Mouse (Mus musculus) liver, embryonic 15.5 days (tissue): Measurements from ENCODE around the gene Zfp180. TPM values are rescaled to one million over a fixed set of nuclear protein-coding genes. Genes with fewer than 3 reads are reported as not detected.
"Not testable (repeated sequence)": the region's sequence is repeated elsewhere in the genome, so short reads cannot be mapped to it uniquely, and the experiment has no call there.

ENCODE experiments used
- ATAC-seq: fragments of 200-750 bp; cut with Nextera tagmentation; 2 replicates; pipeline ENCODE4 v1.8.0; 2017; ENCODE audit warnings: moderate number of reproducible peaks, mild to moderate bottlenecking, moderate library complexity; ENCODE audit not compliant: insufficient read depth
- H3K27ac ChIP-seq: fragments of 300-500 bp; sonication (generic); replicated peaks from 2 replicates; pipeline ENCODE4 v1.5.1; 2015; ENCODE audit warnings: mild to moderate bottlenecking, inconsistent platforms
- H3K27me3 ChIP-seq: fragments of 300-500 bp; sonication (generic); 2 replicates; pipeline ENCODE4 v1.6.1; 2015; ENCODE audit warnings: mild to moderate bottlenecking, inconsistent platforms
- H3K36me3 ChIP-seq: fragments of 300-500 bp; sonication (generic); replicated peaks from 2 replicates; pipeline ENCODE4 v1.6.1; 2015; ENCODE audit warnings: moderate library complexity, mild to moderate bottlenecking, inconsistent platforms
- H3K4me1 ChIP-seq: fragments of 300-500 bp; sonication (generic); replicated peaks from 2 replicates; pipeline ENCODE4 v1.6.1; 2015; ENCODE audit warnings: inconsistent platforms
- H3K4me2 ChIP-seq: fragments of 300-500 bp; sonication (generic); 2 replicates; pipeline ENCODE4 v1.6.1; 2015; ENCODE audit warnings: moderate library complexity, mild to moderate bottlenecking, inconsistent platforms
- H3K4me3 ChIP-seq: fragments of 300-500 bp; sonication (generic); replicated peaks from 2 replicates; pipeline ENCODE4 v1.5.1; 2015; ENCODE audit warnings: mild to moderate bottlenecking, inconsistent platforms
- H3K9ac ChIP-seq: fragments of 300-500 bp; sonication (generic); 2 replicates; pipeline ENCODE4 v1.6.1; 2015; ENCODE audit warnings: moderate library complexity, mild to moderate bottlenecking, inconsistent platforms
- H3K9me3 ChIP-seq: fragments of 300-500 bp; sonication (generic); replicated peaks from 2 replicates; pipeline ENCODE4 v1.6.1; 2016; ENCODE audit warnings: inconsistent platforms
- WGBS: fragments of 180-500 bp; shearing (Covaris S2); methylation state at CpG from one replicate; pipeline ENCODE4 v1.1.7; 2015; ENCODE audit warnings: mixed read lengths; ENCODE audit not compliant: insufficient replicate concordance; 5-methylcytosine and 5-hydroxymethylcytosine counted together
- polyA plus RNA-seq: library from polyadenylated mRNA; unstranded; fragments of >200 nt; fragmentation: Nextera tagmentation; extraction: Ambion mirVana; gene quantifications from 2 replicates; pipeline ENCODE4 v1.2.1, GENCODE M21; 2015

The Zfp180 gene
- polyA plus RNA-seq, result 8.0 and 9.7 TPM in 2 replicates

DNA sequence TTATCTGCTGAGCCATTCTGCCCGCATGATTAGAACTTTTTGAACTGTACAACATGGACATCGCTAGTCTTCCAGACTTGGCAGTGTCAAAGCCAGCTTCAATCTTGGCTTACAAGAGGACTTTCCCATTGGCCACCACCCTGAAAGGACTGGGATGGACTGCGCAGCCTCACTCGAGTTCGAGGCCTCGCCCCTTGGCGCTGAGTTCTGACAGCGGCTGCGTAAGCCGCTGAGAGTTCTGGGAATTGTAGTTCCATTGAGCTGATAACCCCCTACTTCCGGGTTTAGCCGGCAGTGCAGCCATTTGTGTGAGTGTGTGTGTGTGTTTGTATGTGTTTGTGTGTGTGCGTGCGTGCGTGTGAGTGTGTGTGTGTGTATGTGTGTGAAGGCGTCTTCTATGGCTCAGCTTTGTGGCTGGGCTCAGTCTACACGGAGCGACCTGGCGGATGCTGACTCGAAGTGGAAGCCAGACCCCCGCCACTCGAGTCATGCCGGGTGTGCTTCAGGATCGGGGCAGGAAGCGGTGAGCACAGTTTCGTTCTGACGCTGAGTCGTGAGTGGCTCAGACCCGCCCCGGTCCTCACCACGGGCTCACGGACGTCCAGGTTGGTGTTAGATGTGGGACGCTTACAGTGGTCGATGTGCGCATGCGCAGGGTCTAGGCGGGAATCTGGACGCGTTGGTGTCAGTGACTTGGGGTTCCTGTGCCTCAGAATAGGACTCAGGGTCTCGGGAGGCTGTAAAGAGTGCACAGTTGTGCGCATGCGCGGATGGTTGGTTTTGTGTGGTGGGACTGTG, at the start of gene Zfp180:
TSS of gene Zfp180 (plus strand) at position 291 of the 798 bp plus-strand sequence.
- Histone ChIP-seq H3K4me3 (peak within 1 kb of the TSS; percentile 71), H3K9ac (peak within 1 kb of the TSS; percentile 71), H3K4me2 (peak within 1 kb of the TSS; percentile 89), H3K27ac (peak within 1 kb of the TSS; percentile 88), H3K27me3 (no peaks in the 10 kb centered on the region; the same call in 1 of the 2 replicates), H3K36me3 (peaks cover 16% of the 10 kb centered on the region), H3K4me1 (peaks cover 29% of the 10 kb centered on the region), H3K9me3 (no peaks in the 10 kb centered on the region)
- ATAC-seq, result peak; percentile 96
- WGBS, result 14% methylated on average over 44 of the region's 44 CpGs

DNA sequence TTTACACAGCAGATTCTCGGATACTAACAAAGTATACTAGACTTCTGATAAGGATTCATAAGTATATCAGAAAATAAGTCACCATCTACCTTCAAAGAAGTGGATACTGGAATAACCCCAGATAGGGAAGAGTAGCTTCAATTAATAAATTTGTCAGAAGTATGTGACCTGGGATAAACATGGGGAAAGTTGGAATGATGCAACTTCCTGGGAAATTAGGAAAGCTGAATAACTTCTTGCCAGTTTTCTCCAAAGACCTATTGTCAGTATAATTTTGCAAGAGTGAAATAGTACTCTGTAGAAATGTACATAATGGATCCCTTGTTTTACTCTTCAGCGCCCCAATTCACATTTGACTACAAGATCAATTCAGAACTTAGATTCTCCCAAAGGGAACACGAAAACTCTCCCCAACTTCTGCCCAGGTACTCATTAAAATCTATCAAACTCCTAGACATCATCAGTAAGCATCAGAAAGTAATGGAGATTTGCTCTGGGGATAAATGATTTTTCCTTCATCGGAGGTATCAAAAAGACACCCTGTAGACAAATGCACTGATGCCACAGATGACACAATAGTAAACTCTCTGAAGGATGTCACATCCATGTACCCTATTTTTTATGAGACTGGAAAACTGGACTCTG, 28.9 kb upstream of the Zfp180 start, which contains the start of gene Vmn1r183:
TSS of gene Vmn1r183 (plus strand) at position 595 of the 645 bp plus-strand sequence.
- Histone ChIP-seq H3K4me1 (no peaks in the 10 kb centered on the region), H3K36me3 (no peaks in the 10 kb centered on the region), H3K9me3 (no peaks in the 10 kb centered on the region), H3K27ac (no peak within 1 kb of the TSS), H3K4me2 (no peak within 1 kb of the TSS), H3K4me3 (no peak within 1 kb of the TSS), H3K9ac (no peak within 1 kb of the TSS), H3K27me3 (no peaks in the 10 kb centered on the region)
- ATAC-seq, result no peak
- 55% methylated on average over 4 of the region's 4 CpGs for WGBS

DNA sequence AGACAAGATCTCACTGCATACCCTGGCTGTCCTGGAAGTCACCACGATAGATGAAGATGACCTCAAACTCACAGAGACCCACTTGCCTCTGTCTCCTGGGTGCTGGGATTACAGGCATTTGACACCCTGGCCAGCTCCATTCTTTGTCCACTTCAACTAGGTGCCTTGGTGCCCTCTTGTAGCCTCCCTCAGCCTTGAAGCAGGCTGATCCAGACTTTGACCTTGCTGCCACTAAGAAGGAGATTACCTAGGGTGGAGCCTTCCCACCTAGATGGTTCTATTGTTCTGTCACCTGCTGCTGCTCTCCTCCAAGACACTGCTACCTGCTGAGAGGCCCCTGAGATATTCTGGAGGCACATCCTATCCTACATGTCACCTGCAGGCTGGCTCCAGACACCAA, 7.3 kb upstream of the Zfp180 start:
- not testable (repeated sequence) for H3K9me3 ChIP-seq

DNA sequence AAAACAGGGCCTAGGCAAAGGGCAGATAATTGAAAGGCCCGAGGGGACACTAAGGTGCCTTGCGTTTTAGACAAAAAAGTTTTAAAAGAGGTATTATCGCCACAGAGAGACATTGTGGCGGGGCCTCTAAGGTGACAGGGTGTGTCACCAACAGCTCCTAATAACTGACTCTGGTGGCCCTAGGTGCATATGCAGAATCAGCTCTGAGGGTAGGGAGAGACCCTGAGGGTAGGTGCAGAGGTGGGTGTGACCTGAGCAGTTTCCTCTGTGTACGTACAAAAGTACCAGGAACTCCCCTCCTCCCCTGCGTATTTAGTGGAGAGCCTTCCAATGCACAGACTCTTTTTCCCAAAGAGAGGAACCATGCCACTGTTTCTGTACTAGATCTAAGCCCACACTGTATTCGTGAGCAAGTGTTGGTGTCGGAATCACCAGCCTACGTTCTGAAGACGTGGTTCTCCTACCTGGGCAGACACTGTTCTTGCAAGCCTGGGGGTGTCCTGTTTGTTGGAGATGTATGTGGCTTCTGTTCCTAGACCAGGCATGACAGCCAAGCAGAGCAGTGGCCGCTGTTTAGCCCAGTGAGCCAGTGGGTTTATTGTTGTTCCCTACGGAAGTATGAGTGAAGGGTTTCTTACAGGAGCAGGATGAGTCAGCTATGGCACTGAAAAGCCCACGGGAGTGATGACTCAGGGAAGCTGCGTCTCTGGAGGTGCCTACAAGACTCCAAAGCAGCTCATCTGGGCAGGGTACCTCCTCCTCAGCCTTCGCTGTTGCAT, 922 bp downstream of the Zfp180 start:
- Histone ChIP-seq H3K4me2 (peak overlapping the region; percentile 89), H3K9ac (peak overlapping the region; percentile 71), H3K36me3 (peaks cover 24% of the 10 kb centered on the region), H3K9me3 (no peaks in the 10 kb centered on the region), H3K27ac (peak overlapping the region; percentile 88), H3K27me3 (no peaks in the 10 kb centered on the region; the same call in 1 of the 2 replicates), H3K4me1 (peaks cover 29% of the 10 kb centered on the region), H3K4me3 (peak overlapping the region; percentile 71)
- ATAC-seq, result peak; percentile 45
- WGBS, result 38% methylated on average over 15 of the region's 15 CpGs

More for the DNA sequence above, 7.3 kb upstream of the Zfp180 start:
- not testable (repeated sequence) for H3K9ac ChIP-seq, H3K27ac ChIP-seq, ATAC-seq, H3K4me1 ChIP-seq, H3K36me3 ChIP-seq, H3K27me3 ChIP-seq, H3K4me2 ChIP-seq, H3K4me3 ChIP-seq
- WGBS, result 20% methylated on average over 1 of the region's 1 CpGs

DNA sequence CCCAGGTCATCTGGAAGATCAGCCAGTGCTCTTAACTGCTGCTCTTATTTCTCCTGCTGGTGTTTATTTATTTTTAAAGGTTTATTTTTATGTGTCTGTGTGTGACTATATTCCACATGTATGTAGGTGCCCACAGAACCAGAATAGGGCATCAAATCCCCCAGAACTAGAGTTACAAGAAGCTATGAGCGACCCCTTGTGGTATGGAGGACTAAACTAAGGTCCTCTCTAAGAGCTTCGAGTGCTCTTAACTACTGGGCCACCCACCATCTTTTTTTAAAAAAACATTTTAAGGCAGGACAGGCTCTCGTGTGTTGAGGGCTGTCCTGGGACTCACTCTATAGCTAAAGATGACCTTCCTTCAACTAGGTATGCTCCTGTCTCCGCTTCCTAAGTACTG, 5.1 kb downstream of the Zfp180 start:
- Histone ChIP-seq H3K27me3 (no peaks in the 10 kb centered on the region), H3K4me2 (no peak overlapping the region), H3K4me3 (no peak overlapping the region), H3K27ac (no peak overlapping the region), H3K9ac (no peak overlapping the region), H3K9me3 (no peaks in the 10 kb centered on the region), H3K36me3 (peaks cover 40% of the 10 kb centered on the region), H3K4me1 (peaks cover 23% of the 10 kb centered on the region)
- 86% methylated on average over 4 of the region's 4 CpGs for WGBS
- no peak for ATAC-seq

DNA sequence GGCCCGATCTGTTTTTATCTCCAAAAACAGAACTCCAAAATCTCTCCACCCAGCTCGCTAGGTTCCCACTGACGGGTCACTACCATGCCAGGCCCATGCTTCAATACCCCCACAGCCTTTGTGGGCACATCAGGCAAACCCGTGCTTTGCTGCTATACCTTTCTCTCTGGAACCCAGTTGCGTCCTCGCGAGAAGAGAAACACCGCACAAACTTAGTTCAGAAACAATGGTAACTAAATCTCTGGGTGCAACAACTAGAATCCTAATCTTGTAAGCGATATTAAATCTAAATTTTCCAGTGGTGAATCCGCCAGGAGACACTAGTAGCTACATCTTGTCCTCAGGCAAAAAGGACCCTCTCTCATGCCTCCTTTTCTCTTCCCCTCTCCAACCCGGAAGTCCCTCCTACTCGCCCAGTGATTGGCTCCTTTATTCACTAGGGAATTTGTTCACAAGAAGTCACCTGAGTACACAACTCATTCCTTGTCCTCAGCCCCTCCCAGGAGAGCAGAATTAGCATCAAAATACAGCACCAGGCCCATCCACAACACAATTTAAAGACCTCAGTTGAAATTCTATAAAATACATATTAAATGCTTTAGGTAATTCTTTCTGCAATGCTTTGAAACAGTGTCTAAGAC, 5.9 kb downstream of the Zfp180 start:
- peaks cover 20% of the 10 kb centered on the region for H3K4me1 ChIP-seq
- no peak overlapping the region for H3K4me3 ChIP-seq
- whole genome bisulfite sequencing, result 80% methylated on average over 12 of the region's 12 CpGs
- no peak overlapping the region for H3K4me2 ChIP-seq
- H3K9ac ChIP-seq, result no peak overlapping the region
- no peak for ATAC-seq
- H3K27ac ChIP-seq, result no peak overlapping the region
- H3K9me3 ChIP-seq, result no peaks in the 10 kb centered on the region
- H3K27me3 ChIP-seq, result no peaks in the 10 kb centered on the region
- peaks cover 43% of the 10 kb centered on the region for H3K36me3 ChIP-seq

DNA sequence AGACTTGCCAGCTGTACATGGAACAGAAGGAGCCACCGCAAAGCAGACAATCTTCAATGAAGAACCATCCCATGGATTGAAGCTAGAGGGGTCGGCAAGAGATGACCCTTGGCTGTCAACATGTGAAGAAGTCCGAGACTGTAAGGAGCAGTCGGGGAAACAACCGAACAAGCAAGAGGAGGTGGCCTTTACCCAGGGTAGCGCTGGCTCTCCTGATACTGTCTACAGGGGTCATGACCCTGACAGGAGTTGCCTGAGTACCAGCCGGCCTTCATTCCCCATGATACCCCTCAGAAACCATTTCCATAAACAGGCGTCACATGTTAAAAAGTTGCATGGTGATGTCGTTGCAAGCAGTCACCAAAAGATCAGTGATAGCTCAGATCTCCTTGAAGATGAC, 22.7 kb downstream of the Zfp180 start:
- H3K36me3 ChIP-seq, result peaks cover 100% of the 10 kb centered on the region
- no peak overlapping the region for H3K9ac ChIP-seq
- H3K4me1 ChIP-seq, result no peaks in the 10 kb centered on the region
- no peak overlapping the region for H3K27ac ChIP-seq
- H3K27me3 ChIP-seq, result no peaks in the 10 kb centered on the region
- 81% methylated on average over 9 of the region's 9 CpGs for WGBS
- peaks cover 37% of the 10 kb centered on the region for H3K9me3 ChIP-seq
- H3K4me2 ChIP-seq, result no peak overlapping the region
- H3K4me3 ChIP-seq, result no peak overlapping the region
- no peak for ATAC-seq

DNA sequence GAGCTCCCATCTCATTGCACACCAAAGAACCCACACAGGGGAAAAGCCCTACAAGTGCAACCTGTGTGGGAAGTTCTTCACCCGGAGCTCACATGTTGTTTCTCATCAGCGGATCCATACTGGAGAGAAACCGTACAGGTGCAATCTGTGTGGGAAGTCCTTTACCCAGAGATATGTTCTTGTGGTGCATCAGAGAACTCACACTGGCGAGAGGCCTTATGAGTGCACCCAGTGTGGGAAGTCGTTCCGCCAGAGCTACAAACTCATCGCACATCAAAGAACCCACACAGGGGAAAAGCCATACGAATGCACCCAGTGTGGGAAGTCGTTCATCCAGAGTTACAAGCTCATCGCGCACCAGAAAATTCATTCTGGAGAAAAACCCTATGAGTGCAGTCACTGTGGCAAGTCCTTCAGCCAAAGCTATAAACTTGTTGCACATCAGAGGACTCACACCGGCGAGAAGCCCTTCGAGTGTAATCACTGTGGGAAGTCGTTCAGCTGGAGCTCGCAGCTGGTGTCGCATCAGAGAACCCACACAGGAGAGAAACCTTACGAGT, 23.5 kb downstream of the Zfp180 start:
- WGBS, result 89% methylated on average over 18 of the region's 18 CpGs
- Histone ChIP-seq H3K27ac (no peak overlapping the region), H3K27me3 (no peaks in the 10 kb centered on the region), H3K9me3 (peaks cover 37% of the 10 kb centered on the region), H3K36me3 (peaks cover 96% of the 10 kb centered on the region), H3K4me2 (no peak overlapping the region), H3K4me1 (no peaks in the 10 kb centered on the region), H3K4me3 (no peak overlapping the region), H3K9ac (no peak overlapping the region)
- ATAC-seq, result no peak

DNA sequence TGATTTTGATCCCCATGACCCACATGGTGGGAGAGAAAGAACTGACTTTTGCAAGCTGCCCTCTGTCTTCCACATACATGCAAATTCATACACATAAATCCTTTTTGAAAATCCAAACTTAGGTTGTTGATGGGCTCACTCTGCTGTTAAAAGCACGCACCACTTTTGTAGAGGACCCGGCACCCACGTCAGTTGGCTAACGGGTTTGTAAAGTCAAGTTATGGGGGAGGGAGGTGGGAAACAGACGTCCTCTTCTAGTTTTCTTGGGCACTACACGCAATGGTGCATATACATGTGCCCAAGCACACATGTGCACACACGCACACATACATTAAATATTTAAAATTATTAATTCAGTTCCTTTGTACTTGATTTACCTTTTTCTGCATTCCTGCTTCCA, 29.1 kb downstream of the Zfp180 start:
- Histone ChIP-seq H3K4me3 (no peak overlapping the region), H3K4me2 (no peak overlapping the region), H3K4me1 (peaks cover 16% of the 10 kb centered on the region), H3K9ac (no peak overlapping the region), H3K36me3 (peaks cover 39% of the 10 kb centered on the region), H3K27ac (no peak overlapping the region), H3K27me3 (no peaks in the 10 kb centered on the region), H3K9me3 (peaks cover 15% of the 10 kb centered on the region)
- no peak for ATAC-seq
- 77% methylated on average over 7 of the region's 7 CpGs for WGBS

DNA sequence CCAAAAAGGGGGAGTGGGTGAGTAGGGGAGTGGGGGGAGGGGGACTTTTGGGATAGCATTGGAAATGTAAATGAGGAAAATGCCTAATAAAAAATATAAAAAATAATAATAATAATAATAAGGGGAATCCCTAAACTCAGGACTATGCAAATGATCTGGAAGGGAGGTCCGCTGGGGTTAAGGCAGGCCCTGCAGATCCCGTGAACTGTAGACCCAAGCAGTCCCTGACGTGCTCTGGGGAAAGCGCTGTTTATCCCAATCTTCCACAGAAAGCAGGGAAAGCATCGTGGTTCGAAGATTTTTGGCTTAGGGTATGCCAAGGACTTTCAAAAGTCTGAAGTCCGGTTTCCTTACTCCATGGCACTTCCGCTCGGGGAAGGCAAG, 30.0 kb downstream of the Zfp180 start:
- H3K27ac ChIP-seq, result peak overlapping the region; percentile 64; the same call in 1 of the 2 replicates
- H3K36me3 ChIP-seq, result peaks cover 30% of the 10 kb centered on the region
- H3K4me1 ChIP-seq, result peaks cover 16% of the 10 kb centered on the region
- H3K27me3 ChIP-seq, result no peaks in the 10 kb centered on the region
- peaks cover 6% of the 10 kb centered on the region for H3K9me3 ChIP-seq
- WGBS, result 20% methylated on average over 9 of the region's 9 CpGs
- peak; percentile 35 for ATAC-seq
- H3K4me2 ChIP-seq, result peak overlapping the region; percentile 73
- H3K9ac ChIP-seq, result no peak overlapping the region
- H3K4me3 ChIP-seq, result peak overlapping the region; percentile 61
